Mouse (Mus musculus) macrophage (primary cell): ENCODE measurements around the gene Atp9a. TPM values are rescaled to one million over a fixed set of nuclear protein-coding genes. Genes with fewer than 3 reads are reported as not detected.
A peak's percentile ranks its signal among the peaks of the same experiment; 100 is the strongest.

Experiments
- H3K27ac ChIP-seq: fragments of 350-480 bp; formaldehyde crosslinking; 2 replicates; pipeline ENCODE4 v1.9.0; 2021
- H3K36me3 ChIP-seq: fragments of 350-480 bp; formaldehyde crosslinking; 2 replicates; pipeline ENCODE4 v1.9.0; 2021; ENCODE audit errors: inconsistent target
- H3K4me3 ChIP-seq: fragments of 350-480 bp; formaldehyde crosslinking; 2 replicates; pipeline ENCODE4 v1.9.0; 2021; ENCODE audit errors: inconsistent target
- H3K79me2 ChIP-seq: fragments of 350-480 bp; formaldehyde crosslinking; 2 replicates; pipeline ENCODE4 v1.9.0; 2021; ENCODE audit errors: inconsistent target
- WGBS: methylation state at CpG from one replicate; pipeline ENCODE4 v1.1.7; 2026; ENCODE audit warnings: inconsistent platforms; ENCODE audit not compliant: missing documents; 5-methylcytosine and 5-hydroxymethylcytosine counted together
- polyA plus RNA-seq: library from polyadenylated mRNA; stranded (reverse); fragments of 250-400 nt; gene quantifications from 3 replicates; pipeline ENCODE4 v1.2.4, GENCODE M21; 2018; ENCODE audit warnings: inconsistent platforms

Atp9a gene
- polyA plus RNA-seq, 1 experiment from 2014 or later: 0.39 TPM

GRCm38 (mm10) chr2:168593676-168594075 lies 148.5 kb downstream of the Atp9a start:
- H3K27ac ChIP-seq: no peak overlapping the region
- no peak overlapping the region for H3K4me3 ChIP-seq
- H3K36me3 ChIP-seq: no peaks in the 10 kb centered on the region
- WGBS: 90% methylated on average over 6 of the region's 6 CpGs
- H3K79me2 ChIP-seq: peaks cover 13% of the 10 kb centered on the region

GRCm38 (mm10) chr2:168593004-168593403 lies 149.2 kb downstream of the Atp9a start:
- 95% methylated on average over 5 of the region's 5 CpGs for WGBS
- Histone ChIP-seq H3K36me3 (no peaks in the 10 kb centered on the region), H3K4me3 (no peak overlapping the region), H3K79me2 (peaks cover 20% of the 10 kb centered on the region), H3K27ac (no peak overlapping the region)

- WGBS: 95% methylated on average over 2 of the region's 2 CpGs
- H3K27ac ChIP-seq: no peak overlapping the region
- peaks cover 39% of the 10 kb centered on the region for H3K79me2 ChIP-seq
- no peaks in the 10 kb centered on the region for H3K36me3 ChIP-seq
- H3K4me3 ChIP-seq: no peak overlapping the region
Observed at GRCm38 (mm10) chr2:168591076-168591475, 151.1 kb downstream of the Atp9a start.

- Histone ChIP-seq H3K79me2 (peaks cover 44% of the 10 kb centered on the region), H3K4me3 (peak overlapping the region; percentile 90; the same call in 1 of the 2 replicates), H3K36me3 (no peaks in the 10 kb centered on the region), H3K27ac (0 out of 2 replicates have a peak overlapping the region, but pooled peaks have one; percentile 19)
- 15% methylated on average over 10 of the region's 10 CpGs for WGBS
Observed at GRCm38 (mm10) chr2:168590556-168590955, 151.7 kb downstream of the Atp9a start.

GRCm38 (mm10) chr2:168590168-168590551 lies 152.0 kb downstream of the Atp9a start:
- Histone ChIP-seq H3K27ac (0 out of 2 replicates have a peak overlapping the region, but pooled peaks have one; percentile 19), H3K79me2 (peaks cover 48% of the 10 kb centered on the region), H3K4me3 (peak overlapping the region; percentile 90), H3K36me3 (no peaks in the 10 kb centered on the region)
- WGBS: under 1% methylated on average over 35 of the region's 38 CpGs

GRCm38 (mm10) chr2:168589368-168590167 lies 152.6 kb downstream of the Atp9a start:
- WGBS: 2% methylated on average over 21 of the region's 21 CpGs
- Histone ChIP-seq H3K79me2 (peaks cover 54% of the 10 kb centered on the region), H3K36me3 (no peaks in the 10 kb centered on the region), H3K4me3 (peak overlapping the region; percentile 90), H3K27ac (peak overlapping the region; percentile 63)

GRCm38 (mm10) chr2:168588591-168589367 lies 153.4 kb downstream of the Atp9a start:
- 22% methylated on average over 11 of the region's 11 CpGs for whole genome bisulfite sequencing
- Histone ChIP-seq H3K79me2 (peaks cover 62% of the 10 kb centered on the region), H3K4me3 (peak overlapping the region; percentile 90), H3K27ac (peak overlapping the region; percentile 63), H3K36me3 (no peaks in the 10 kb centered on the region)

- Histone ChIP-seq H3K79me2 (peaks cover 75% of the 10 kb centered on the region), H3K4me3 (no peak overlapping the region), H3K27ac (peak overlapping the region; percentile 19; the same call in 1 of the 2 replicates), H3K36me3 (no peaks in the 10 kb centered on the region)
- WGBS: 82% methylated on average over 7 of the region's 8 CpGs
Observed at GRCm38 (mm10) chr2:168587159-168587558, 155.1 kb downstream of the Atp9a start.

- Histone ChIP-seq H3K27ac (no peak overlapping the region), H3K79me2 (peaks cover 82% of the 10 kb centered on the region), H3K4me3 (no peak overlapping the region), H3K36me3 (no peaks in the 10 kb centered on the region)
- 95% methylated on average over 12 of the region's 12 CpGs for WGBS
Observed at GRCm38 (mm10) chr2:168586512-168586911, 155.7 kb downstream of the Atp9a start.

GRCm38 (mm10) chr2:168584857-168585256 lies 157.4 kb downstream of the Atp9a start:
- H3K79me2 ChIP-seq: peaks cover 97% of the 10 kb centered on the region
- H3K27ac ChIP-seq: no peak overlapping the region
- H3K4me3 ChIP-seq: no peak overlapping the region
- no peaks in the 10 kb centered on the region for H3K36me3 ChIP-seq
- WGBS: 55% methylated on average over 6 of the region's 6 CpGs

Other genes starting within 250 kb of the Atp9a start
- 26.6 to 37.0 TPM (median 27.3 TPM) in 3 replicates for gene Nfatc2, start 140.8 kb downstream of the Atp9a start, polyA plus RNA-seq
- not detected in 3 replicates for gene Sall4, start 25.5 kb upstream of the Atp9a start, polyA plus RNA-seq
- gene Zfp64, start 213.2 kb upstream of the Atp9a start, polyA plus RNA-seq: 7.7 to 12.8 TPM (median 10.5 TPM) in 3 replicates